Mouse (Mus musculus) kidney, adult 18-20 months (tissue): Measurements from ENCODE around the gene Smyd1.
"Not testable (repeated sequence)": the region's sequence is repeated elsewhere in the genome, so short reads cannot be mapped to it uniquely, and the experiment has no call there.

Source experiments
- DNase-seq: peaks from one replicate; pipeline ENCODE4 v3.0.0; 2021

Gene Smyd1

GRCm38 (mm10) chr6:71322491-71322921 lies 473 bp upstream of the Smyd1 start, which contains the start of gene Cd8b1:
Gene Cd8b1, plus strand, starts transcription at chr6:71322788.
- DNase-seq, result no peak

GRCm38 (mm10) chr6:71307486-71307885 lies 14.5 kb downstream of the Smyd1 start:
- DNase-seq, result no peak

DNA sequence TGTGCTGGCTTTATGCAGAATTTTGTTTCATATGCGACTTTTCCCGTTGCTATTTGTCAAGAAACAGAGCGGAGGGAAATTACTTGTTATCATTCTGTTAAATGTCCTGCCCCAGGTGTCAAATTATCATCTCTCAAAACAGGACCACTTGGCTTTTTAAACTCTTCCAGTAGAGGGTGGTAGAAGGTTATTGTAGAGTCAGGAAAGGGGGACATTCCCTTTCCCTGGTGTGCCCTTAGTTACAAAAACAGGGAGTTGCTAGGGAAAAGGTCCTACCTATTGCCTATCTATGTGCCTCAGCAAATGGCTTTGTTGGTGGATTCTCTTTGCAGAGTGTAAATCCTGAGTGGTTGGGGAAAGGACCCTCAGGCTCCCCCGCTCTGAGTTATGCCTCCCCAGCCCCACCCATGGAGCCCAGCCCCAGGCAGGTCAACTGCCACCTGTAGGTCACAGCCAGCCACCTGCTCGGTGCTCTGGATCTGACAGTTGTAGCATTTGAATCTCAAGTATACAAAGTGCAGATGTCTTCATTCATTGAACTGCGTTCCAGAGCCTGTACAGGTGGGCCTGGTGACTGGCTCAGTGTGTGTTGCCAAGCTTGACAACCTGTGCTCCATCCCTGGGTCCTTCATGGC lies 19.8 kb downstream of the Smyd1 start:
- no peak for DNase-seq

- peak; percentile 23 for DNase-seq
These were observed 23.3 kb downstream of the Smyd1 start for GRCm38 (mm10) chr6:71298751-71299150.

DNA sequence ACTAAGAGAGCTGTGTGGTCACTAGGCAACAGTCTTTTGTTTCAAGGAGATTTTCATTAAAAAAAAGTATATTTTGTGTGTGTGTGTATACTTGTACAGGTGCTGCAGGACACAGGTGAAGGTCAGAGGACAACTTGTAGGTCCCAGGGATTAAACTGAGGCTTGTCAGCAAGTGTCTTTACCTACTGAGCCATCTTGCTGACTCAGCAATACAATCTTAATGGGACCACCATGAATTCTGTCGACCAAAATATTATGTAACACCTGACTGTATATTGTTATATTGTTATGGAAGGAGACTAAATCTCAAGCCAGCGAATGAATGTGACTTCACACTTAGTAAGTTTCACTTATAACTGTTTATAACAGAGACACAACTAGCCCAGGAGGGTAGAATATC lies 24.0 kb downstream of the Smyd1 start:
- DNase-seq, result no peak

GRCm38 (mm10) chr6:71295303-71295702 lies 26.7 kb downstream of the Smyd1 start:
- no peak for DNase-seq

DNA sequence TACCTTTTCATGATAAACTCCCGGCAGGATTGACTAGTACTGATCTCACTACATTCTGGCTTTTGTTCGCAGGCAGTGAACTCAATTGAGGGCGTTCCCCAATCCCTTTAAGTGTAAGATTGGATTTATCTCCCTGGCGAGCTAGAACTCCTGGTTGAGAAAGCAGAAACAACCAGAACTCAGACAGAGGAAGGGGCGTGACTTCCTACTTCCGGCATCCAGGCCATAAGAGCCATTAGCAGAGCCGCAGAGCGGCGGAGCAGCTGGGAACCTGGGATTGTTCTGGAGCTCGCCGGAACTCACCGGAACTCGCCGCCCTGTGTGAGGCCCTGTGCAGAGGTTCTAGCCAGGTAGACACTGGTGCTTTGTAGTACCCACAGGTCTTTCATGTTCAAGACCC lies 28.5 kb downstream of the Smyd1 start:
- DNase-seq, result no peak

DNA sequence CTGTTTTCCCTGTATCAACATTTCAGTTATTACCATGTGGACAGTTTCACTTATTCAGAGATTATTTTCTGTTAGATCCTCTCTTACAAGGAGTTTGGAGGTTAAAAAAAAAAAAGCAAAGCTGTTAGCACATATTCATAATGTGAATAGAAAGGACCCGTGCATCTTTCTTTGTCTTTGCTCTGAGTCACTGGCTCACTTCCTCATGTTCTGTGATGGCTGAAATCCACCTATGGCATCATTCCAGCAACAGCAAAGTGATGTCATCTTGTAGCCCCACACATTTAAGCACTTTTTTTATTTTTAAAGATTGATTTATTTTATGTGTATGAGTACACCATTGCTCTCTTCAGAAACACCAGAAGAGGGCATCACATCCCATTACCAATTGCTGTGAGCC lies 42.6 kb downstream of the Smyd1 start:
- no peak for DNase-seq

GRCm38 (mm10) chr6:71274621-71275020 lies 47.4 kb downstream of the Smyd1 start:
- DNase-seq, result no peak

DNA sequence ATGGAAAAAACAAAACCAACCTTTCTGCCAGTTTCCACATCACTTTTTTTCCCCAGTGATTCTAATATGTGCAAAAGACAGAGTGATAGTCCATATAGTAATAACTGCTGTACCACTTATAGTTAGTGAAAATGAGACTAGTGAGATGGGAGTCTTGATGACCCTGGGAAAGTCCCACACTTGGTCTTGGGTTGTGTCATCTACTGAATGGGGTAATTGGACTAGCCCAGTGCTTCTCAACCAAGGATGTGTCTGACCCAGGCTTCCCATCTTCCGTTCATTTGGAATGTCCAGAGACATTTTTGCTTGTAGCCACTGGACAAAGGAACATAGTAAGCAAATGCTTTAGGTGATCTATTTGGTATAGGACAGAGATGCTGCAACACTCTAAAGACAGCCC lies 48.3 kb downstream of the Smyd1 start:
- no peak for DNase-seq

GRCm38 (mm10) chr6:71272316-71272741 lies 49.7 kb downstream of the Smyd1 start:
- DNase-seq, result no peak

- peak; percentile 98 for DNase-seq
These were observed 50.4 kb downstream of the Smyd1 start, which contains the start of gene Krcc1 for GRCm38 (mm10) chr6:71271389-71272315. Gene Krcc1, plus strand, starts transcription at chr6:71271677.

GRCm38 (mm10) chr6:71271057-71271388 lies 51.0 kb downstream of the Smyd1 start:
- DNase-seq, result no peak

DNA sequence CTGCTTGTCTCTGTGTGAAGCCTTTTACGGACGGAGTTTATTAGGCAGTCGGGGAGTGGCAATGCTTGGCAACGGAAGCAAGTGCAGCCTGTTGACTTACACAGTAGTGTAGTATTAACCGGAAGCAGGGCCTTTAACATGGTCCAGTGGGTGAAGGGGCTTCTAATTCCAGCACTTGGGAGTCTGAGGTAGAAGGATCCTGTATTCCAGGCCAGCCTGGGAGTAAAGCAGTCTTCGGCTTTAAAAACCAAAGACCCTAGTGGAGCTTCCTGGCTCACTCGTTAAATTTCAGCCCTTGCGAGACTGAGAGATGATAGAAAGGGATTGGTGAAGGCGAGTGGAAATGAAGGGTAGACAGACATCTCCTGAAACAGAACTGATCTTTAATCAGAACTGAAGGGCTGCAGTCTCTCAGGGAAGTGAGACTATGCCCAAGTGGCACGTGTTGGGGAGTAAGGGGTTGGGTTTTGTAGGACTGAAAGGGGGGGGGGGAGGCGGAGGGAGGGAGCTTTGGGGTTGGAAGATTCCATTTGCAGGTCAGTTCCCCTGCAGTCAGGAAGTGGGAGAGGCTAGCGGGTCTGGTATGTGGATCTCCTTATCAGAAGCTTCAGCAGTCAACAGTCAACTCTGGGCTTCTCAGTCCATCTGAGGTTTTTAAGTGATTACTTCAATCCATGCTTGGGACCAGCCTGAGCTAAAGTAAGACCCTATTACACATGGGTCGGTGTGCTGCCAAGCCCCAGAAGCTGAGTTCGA lies 51.6 kb downstream of the Smyd1 start:
- DNase-seq, result peak; percentile 50

DNA sequence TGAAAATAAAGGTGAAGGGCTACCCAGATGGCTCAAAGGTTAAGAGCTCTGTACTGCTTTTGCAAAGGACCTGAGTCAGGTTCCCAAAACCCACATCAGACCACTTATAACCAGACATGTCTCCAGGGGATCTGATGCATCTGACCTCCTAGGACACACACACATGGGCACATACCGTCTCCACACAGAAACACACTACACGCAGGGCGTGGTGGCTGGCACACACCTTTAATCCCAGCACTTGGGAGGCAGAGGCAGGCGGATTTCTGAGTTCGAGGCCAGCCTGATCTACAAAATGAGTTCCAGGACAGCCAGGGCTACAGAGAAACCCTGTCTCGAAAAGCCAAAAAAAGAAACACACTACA lies 52.4 kb downstream of the Smyd1 start:
- not testable (repeated sequence) for DNase-seq

GRCm38 (mm10) chr6:71268929-71269685 lies 52.9 kb downstream of the Smyd1 start:
- DNase-seq, result no peak

- DNase-seq, result not testable (repeated sequence)
These were observed 54.4 kb downstream of the Smyd1 start for GRCm38 (mm10) chr6:71267603-71268002.

DNA sequence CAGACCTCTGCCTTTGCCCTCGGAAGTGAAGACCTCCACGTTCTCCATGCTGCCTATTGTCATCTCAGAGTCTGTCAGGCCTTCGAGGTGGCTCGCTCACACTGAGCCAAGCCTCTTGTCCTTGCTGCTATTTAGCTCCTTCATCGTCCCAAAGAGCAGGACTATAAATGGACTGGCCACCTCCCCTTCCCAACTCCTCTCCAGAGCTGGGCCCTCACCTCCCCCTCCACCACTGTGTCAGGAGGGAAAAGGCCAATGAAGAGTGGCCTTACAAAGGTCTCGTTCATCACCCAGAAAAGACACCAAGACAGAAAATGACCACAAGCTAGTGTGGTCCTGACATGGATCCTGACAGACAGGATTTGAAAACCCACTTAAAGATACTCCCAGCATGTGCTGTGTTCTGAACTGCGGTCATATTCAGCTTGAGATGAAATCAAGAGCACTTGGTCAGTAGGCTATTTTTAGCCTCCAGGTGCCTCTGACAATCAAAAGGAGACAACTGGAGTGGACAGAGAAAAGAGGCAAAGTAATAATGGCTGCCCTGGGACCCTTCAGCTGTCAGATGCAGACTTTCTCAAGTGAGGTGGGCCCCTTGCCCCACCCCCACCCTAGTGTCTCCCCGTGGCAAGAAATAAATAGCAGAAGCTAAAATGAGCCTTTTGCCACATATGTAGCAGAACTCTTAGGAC lies 59.7 kb downstream of the Smyd1 start:
- no peak for DNase-seq

GRCm38 (mm10) chr6:71261060-71261459 lies 61.0 kb downstream of the Smyd1 start:
- no peak for DNase-seq

DNA sequence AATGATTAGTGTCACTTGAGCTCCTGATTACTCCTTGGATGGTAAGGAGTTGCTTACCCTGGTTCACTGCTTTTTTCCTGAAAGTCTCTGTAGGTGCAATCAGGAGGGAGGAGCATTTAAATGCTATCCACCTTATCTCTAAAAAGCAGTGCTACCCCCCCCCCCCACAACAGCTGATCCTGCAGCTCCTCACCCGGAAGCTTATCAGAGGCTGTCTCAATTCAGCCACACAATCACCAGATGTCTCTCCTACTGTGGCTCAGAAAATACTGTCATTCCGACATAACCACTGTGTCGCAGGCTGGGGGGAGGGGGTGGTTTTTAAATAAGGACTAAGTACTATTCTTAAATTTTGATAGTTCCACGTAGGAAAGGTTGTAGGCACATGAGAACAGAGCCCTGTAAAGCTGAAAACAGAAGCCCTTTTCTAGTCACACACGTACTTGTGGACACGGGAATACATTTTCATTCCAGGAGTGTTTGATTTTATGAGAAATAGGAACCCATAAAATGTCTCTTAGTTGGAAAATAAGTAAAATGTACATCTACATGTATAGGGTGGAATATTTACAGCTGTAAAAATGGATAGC lies 61.9 kb downstream of the Smyd1 start:
- no peak for DNase-seq

- no peak for DNase-seq
These were observed 62.9 kb downstream of the Smyd1 start for GRCm38 (mm10) chr6:71259166-71259565.

- no peak for DNase-seq
These were observed 63.5 kb downstream of the Smyd1 start for GRCm38 (mm10) chr6:71258562-71258961.
